Mouse (Mus musculus) c-Kit-negative CD71-positive TER-119-positive erythroid progenitor cells, embryonic 14.5 days (primary cell): ENCODE data around the gene Tango6.

Source experiments
- DNase-seq: peaks from one replicate; pipeline ENCODE4 v3.0.0-alpha.2; 2013; ENCODE audit warnings: low read depth, low spot score

The Tango6 gene

GRCm38 (mm10) chr8:106682971-106683668 lies at the start of gene Tango6:
Tango6 (plus strand) TSS chr8:106683068.
- DNase-seq: peak; percentile 72

- DNase-seq: no peak
Observed at GRCm38 (mm10) chr8:106633361-106634158, 49.3 kb upstream of the Tango6 start.

GRCm38 (mm10) chr8:106635284-106635683 lies 47.6 kb upstream of the Tango6 start:
- no peak for DNase-seq

GRCm38 (mm10) chr8:106637446-106637845 lies 45.4 kb upstream of the Tango6 start:
- no peak for DNase-seq

GRCm38 (mm10) chr8:106638768-106639295 lies 44.0 kb upstream of the Tango6 start:
- no peak for DNase-seq

- no peak for DNase-seq
Observed at GRCm38 (mm10) chr8:106640212-106640611, 42.7 kb upstream of the Tango6 start.

- DNase-seq: no peak
Observed at GRCm38 (mm10) chr8:106640921-106641320, 41.9 kb upstream of the Tango6 start.

GRCm38 (mm10) chr8:106642172-106642571 lies 40.7 kb upstream of the Tango6 start:
- no peak for DNase-seq

- DNase-seq: no peak
Observed at GRCm38 (mm10) chr8:106643100-106643499, 39.8 kb upstream of the Tango6 start.

GRCm38 (mm10) chr8:106644957-106645356 lies 37.9 kb upstream of the Tango6 start:
- DNase-seq: no peak

GRCm38 (mm10) chr8:106646153-106646552 lies 36.7 kb upstream of the Tango6 start:
- no peak for DNase-seq

GRCm38 (mm10) chr8:106646731-106647130 lies 36.1 kb upstream of the Tango6 start:
- DNase-seq: no peak

- DNase-seq: peak; percentile 3
Observed at GRCm38 (mm10) chr8:106647387-106647786, 35.5 kb upstream of the Tango6 start.

GRCm38 (mm10) chr8:106648421-106648820 lies 34.4 kb upstream of the Tango6 start:
- no peak for DNase-seq

- no peak for DNase-seq
Observed at GRCm38 (mm10) chr8:106651994-106652393, 30.9 kb upstream of the Tango6 start.

GRCm38 (mm10) chr8:106656046-106656445 lies 26.8 kb upstream of the Tango6 start:
- DNase-seq: no peak

- DNase-seq: no peak
Observed at GRCm38 (mm10) chr8:106672786-106673185, 10.1 kb upstream of the Tango6 start.

- DNase-seq: no peak
Observed at GRCm38 (mm10) chr8:106674318-106674717, 8.6 kb upstream of the Tango6 start.

GRCm38 (mm10) chr8:106674894-106675293 lies 8.0 kb upstream of the Tango6 start:
- no peak for DNase-seq

GRCm38 (mm10) chr8:106684387-106684786 lies 1.5 kb downstream of the Tango6 start:
- DNase-seq: no peak

GRCm38 (mm10) chr8:106687479-106687878 lies 4.6 kb downstream of the Tango6 start:
- DNase-seq: no peak

- DNase-seq: no peak
Observed at GRCm38 (mm10) chr8:106697748-106698248, 14.9 kb downstream of the Tango6 start.
